Mouse (Mus musculus) hematopoietic stem cell, adult 5-6 weeks (primary cell): Measurements from ENCODE around the gene Cdh13. TPM values are rescaled to one million over a fixed set of nuclear protein-coding genes. Genes with fewer than 3 reads are reported as not detected.
"Not testable (repeated sequence)": the region's sequence is repeated elsewhere in the genome, so short reads cannot be mapped to it uniquely, and the experiment has no call there.

Experiments used
- ATAC-seq, 2 experiments: fragments of 125-278 bp in 1 of 2; replicated peaks in 1 of 2; 2 replicates each; pipeline ENCODE4 v1.8.0; 2016 to 2017; ENCODE audit warnings: inconsistent platforms in 2 of 2, mild to moderate bottlenecking in 2 of 2, moderate number of reproducible peaks in 2 of 2, low read depth in 1 of 2, moderate TSS enrichment in 1 of 2; ENCODE audit not compliant: low FRiP score in 2 of 2, poor library complexity in 2 of 2, severe bottlenecking in 2 of 2, insufficient read depth in 1 of 2, low TSS enrichment in 1 of 2
- total RNA-seq: library from RNA; stranded (forward); fragments of 172-1452, 232-1000 nt; gene quantifications from 2 replicates; pipeline ENCODE4 v1.2.3, GENCODE M21; 2017

Gene Cdh13
- total RNA-seq, 1 experiment from 2014 or later, result not detected

DNA sequence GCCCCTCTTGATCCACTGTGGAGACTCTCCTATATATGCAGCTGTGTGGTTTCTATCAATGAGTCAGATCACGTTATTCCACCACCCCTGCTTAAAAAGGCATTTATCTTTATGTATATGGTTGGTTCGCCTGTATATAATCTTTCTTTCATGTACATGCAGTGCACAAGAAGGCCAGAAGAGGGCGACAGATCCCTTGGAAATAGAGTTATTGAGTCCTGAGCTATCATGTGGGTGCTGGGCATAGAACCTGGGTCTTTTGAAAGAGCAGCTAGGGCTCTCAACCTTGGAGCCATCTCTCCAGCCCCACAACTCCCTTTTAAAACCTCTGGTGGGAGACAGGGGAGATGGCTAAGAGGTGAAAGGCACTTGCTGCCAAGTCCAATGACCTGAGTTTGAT is 1027.9 kb downstream of the Cdh13 start:
- ATAC-seq, result no peak

DNA sequence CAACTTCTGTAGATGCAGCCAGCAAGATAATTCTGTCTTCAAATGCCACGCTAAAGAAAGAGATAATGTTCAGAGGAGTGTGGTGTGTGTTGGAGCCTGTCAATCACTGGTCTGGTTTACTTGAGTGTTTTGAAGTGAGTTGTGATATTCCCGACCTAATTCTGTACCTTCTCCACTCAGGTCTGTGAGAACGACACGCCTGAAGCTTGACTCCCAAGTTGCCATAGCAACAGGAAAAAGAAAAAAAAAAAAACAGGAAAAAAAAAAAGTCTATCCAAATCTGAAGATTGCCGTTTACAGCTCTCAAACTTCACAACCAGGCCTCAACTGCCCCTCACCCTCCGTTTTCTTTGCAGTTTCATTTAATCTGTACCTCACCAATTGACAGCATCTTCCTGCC is 1039.7 kb downstream of the Cdh13 start:
- ATAC-seq, result no peak

DNA sequence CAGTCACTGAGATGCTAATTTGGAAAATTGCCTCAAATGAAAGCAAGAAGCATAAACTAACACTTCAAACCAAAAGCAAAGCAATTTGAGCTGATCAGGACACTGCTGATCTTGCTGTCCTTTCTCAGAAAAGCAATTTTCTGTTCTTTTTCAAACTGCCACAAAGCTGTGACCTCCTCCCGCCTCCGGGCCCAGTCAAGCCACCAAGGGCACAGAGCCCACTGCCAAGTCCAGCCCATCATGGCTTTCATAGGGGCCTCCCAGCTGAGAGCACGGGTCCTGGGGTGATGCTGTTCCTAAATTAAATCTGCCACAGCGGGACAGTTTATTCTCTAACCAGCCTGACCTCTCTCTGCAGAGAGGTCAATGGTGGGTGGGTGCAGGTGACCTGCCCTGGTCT is 1056.0 kb downstream of the Cdh13 start:
- ATAC-seq, result no peak

DNA sequence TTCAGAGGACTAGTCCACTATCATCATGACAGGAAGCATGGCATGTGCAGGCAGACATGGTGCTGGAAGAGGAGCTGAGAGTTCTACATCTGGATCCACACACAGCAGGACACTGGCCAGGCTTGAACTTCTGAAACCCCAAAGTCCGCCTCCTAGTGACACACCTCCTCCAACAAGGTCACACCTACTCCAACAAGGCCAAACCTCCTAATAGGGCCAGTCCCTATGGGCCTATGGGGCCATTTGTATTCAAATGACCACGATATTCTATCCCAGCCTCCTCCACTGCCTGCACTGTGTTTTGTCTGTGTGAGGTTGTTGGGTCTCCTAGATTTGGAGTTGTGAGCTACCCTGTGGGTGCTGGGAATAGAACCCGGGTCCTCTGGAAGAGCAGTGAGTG is 1060.1 kb downstream of the Cdh13 start:
- ATAC-seq, result no peak

DNA sequence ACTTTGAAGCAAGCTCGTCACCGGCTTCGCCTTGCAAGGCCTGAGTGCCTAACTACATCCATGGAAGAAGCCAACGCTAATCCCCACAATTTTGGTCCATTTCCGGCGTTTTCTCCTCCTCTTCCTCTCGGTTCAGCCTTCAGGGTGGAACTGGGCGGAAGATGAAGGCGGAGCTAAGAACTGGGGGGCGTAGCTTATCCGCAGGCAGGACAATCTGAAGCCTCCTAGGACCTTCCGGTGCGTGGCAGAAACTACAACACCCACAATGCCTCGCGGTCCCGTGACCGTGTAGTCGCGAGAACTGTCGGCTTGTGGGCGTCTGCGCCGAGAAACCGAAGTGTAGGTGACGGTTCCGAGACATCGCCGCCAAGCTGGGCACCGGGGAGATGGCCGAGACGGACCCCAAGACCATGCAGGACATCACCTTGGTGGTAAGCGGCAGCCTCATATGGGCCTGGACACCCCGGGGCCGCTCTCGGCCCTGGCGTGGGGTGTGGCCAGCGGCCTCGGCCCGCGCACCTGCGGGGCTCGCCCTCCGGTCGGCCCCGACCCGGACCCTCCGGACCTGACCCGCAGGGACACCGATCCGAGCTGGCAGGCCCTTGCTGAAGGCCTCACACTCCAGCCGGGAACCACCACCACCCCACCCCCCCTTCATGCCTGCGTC is 1060.8 kb downstream of the Cdh13 start, which contains the start of gene Hsbp1:
Gene Hsbp1, plus strand, starts transcription at position 299 of the 667 bp plus-strand sequence.
- peak; percentile 99 to 100 for ATAC-seq

DNA sequence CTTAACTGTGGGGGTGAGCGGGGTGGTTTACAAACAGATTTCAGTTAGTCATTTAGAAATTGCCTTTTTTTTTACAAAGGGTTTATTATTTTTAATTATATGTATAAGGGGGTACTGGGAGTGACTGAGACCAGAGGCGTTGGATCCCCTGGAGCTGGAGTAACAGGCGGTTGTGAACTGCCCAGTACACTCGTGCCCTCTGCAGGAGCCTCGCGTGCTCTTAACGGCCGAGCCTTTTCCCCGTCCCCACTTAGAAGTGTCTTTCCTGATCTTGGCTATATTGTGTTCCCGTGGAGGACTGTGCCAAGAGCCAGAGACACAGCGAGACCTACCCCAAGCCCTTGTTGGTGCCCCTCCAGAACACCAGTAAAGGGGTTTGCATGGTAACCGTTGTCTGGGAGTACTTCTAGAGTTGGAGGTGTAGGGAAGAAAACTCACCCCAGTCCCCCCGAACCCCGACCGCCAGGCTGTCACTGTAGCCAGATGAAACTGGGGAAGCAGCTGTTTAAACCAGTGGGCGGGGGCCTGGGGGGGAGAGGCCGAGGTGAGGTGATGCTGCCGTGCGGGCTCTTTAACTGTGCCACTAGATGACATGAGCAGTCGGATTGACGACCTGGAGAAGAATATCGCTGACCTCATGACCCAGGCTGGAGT is 1061.6 kb downstream of the Cdh13 start:
- no peak for ATAC-seq

DNA sequence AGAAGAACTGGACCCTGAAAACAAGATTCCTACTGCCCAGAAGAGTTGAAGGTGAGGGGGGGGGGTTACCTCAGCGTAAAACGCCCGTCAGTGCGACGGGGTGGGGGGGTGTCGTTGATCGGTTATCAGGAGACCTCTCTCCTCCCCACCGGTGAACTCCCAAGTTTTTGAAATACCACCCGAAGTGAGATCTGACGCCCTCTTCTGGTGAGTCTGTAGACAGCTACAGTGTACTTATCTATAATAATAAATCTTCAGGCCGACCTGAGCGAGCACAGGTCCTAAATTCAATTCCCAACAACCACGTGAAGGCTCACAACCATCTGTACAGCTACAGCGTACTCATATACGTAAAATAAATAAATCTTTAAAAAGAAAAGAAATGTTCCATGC is 1062.1 kb downstream of the Cdh13 start:
- no peak for ATAC-seq

DNA sequence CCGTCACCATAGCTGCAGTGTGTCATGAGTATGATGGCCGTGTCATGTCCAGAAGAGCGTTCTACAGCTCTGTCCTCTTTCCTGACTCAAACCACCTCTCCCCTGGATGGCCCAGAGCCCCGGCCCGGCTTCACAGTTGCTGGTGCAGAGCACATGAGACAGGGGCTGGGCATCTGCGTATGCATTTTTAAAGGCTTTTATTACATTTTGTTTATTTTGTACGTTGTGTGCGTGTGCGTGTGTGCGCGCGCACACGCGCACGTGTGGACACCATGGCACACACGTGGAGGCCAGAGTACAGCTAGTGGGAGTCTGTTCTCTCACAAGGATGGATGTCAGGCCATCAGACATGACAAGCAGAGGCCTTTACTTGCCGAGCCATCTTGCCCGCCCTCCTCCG is 1068.1 kb downstream of the Cdh13 start:
- ATAC-seq, result no peak

DNA sequence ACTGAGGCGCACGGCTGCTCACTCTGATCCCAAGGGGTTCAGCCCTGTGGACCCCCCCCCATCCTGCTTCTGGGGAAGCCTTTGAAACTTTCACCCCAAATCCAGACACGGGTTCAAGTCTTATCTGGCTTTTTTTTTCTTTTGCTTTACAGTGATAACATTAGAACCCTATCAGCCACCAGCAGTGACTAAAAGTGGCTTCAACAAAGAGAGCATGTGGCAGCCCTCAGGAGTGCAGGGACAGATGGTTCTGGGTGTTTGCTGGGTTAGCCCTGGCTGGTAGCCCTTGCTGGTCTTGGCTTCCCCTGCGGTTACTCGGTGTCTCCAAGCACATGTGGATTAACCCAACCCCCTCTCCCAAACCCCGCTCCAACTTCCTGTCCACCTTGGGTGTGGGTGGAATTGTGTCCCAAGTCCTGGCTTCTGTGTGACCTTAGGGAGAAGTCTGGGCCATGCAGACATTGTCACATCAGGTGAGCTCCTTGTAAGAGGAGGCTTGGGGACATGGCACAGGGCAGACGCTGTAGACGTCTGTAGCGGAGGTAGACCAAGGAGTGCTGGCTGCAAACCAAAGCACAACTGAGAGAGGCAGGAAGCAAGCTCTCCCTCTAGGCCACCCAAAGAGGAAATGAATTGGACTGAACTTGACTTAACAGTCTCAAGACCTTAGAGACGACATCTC is 1069.6 kb downstream of the Cdh13 start:
- peak; percentile 82 to 85 for ATAC-seq

DNA sequence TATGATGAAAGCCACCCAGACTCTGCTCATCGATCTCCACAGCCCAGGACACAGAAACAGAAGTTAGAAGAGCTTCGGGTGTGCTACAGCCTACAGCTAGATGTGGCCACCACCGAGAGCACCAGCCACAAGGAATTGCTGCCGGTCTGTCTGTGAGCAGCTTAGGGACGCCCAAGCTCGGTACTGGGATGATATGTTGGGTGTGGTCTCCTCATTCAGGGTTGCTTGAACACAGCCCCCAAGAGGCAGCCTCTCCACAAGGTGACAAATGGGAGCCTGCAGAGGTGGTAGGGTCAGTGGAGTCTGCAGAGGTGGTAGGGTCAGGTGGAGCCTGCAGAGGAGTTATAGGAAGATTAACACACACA is 1070.1 kb downstream of the Cdh13 start:
- 0 out of 4 replicates have a peak, but pooled peaks of 1 of the 2 experiments have one; percentile 1 for ATAC-seq

DNA sequence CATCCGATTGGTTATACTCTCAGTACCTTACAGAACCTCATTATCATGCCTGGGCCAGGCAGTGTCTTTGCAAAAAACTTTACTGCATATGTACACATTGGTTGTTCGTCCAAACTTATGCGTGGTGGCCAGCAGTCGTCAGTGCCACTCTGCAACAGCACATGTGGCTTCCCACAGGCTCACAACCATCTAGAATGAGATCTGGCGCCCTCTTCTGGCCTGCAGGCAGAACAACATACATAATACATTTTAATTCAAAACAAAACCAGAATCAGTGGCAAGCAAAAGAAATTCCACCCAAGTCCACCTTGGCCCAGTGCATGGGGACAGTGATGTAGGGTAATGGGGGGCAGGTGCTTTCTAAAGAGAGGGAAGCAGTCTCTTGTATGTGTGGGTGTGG is 1073.1 kb downstream of the Cdh13 start:
- not testable (repeated sequence) for ATAC-seq

DNA sequence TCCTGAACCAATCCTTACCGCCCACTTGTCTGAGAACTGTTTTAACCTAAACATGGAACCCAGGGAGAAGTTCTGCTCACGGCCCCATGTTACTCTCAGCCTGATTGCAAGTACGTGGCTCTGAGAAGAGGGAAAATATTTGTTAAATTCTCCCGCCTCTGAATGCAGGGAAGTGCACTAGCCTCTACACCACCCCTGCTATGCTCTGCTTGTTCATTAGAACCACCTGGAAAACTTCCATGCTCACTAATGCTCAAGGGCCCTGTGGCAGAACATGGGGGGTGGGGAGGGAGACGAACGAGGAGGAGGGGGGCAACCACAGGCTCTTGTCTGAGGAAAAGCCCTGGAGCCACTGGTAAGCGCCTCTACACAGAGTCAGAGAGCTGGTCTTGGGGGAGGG is 1074.6 kb downstream of the Cdh13 start:
- no peak for ATAC-seq

DNA sequence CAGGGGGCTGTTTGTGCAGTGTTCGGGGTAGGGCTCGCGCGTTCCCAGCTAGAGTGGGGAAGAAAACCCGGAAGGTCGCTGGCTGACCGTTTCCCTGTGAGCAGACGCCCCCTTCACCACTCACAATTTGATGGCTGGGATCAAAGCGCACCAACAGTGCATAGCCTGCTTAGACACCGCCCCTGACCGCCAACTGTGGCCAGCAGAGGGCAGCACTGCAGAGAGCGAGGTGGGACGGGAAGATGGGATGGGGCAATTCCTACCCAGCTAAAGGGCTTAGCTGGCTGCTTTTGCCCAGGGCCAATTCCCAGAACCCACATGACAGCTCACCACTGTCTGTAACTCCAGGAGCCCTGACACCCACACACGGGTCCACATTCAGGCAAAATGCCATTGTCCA is 1075.3 kb downstream of the Cdh13 start:
- ATAC-seq, result peak; percentile 37 to 75; a peak in 2 of 4 replicates

DNA sequence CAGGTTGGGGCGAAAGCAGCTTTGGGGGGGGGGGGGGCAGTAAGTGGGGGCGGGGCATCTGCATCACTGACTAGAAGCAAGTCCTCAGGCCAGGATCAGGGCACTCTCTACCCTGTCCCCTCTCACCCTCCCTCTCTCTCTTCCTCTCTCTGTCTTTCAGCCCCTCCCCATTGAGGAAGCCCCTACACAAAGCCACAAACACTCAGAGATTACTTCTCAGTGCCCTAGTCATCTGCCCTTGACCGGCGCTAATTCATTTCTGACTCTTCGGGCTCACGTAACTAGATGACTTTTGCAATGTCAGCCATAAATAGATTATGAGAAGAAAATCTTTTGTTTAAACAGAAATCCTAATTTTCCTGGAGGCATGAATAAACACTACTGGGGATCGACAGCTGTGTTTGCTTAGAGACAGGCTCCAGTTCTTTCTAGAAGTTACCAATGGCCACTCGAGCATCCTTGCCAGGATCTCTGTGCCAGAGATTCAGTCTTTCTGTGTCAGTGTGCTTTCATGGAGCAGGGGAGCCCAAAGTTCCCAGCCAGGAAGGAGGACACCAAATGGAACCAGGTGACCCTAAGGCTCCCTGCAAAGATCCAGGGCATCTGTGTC is 1077.3 kb downstream of the Cdh13 start:
- no peak for ATAC-seq
